Mouse (Mus musculus) embryonic facial prominence, embryonic 11.5 days (tissue): ENCODE measurements around the gene Oscp1. TPM values are rescaled to one million over a fixed set of nuclear protein-coding genes. Genes with fewer than 3 reads are reported as not detected.
"Not testable (repeated sequence)": the region's sequence is repeated elsewhere in the genome, so short reads cannot be mapped to it uniquely, and the experiment has no call there.

Source experiments
- ATAC-seq: fragments of 200-750 bp; cut with Nextera tagmentation; replicated peaks from 2 replicates; pipeline ENCODE4 v1.8.0; 2017; ENCODE audit warnings: low read depth; ENCODE audit not compliant: insufficient number of reproducible peaks, low FRiP score, low TSS enrichment
- DNase-seq: peaks from one replicate; pipeline ENCODE4 v3.0.0-alpha.2; 2015; ENCODE audit warnings: low spot score
- H3K27ac ChIP-seq: fragments of 300-500 bp; sonication (generic); replicated peaks from 2 replicates; pipeline ENCODE4 v1.5.1; 2014; ENCODE audit warnings: mild to moderate bottlenecking, low read depth, low read length, control low read depth
- H3K27me3 ChIP-seq: fragments of 300-500 bp; sonication (generic); 2 replicates; pipeline ENCODE4 v1.6.1; 2014; ENCODE audit warnings: mild to moderate bottlenecking, low read length, moderate library complexity, mixed read lengths; ENCODE audit not compliant: control insufficient read depth, insufficient read depth
- H3K36me3 ChIP-seq: fragments of 300-500 bp; sonication (generic); replicated peaks from 2 replicates; pipeline ENCODE4 v1.6.1; 2014; ENCODE audit warnings: low read depth, mild to moderate bottlenecking, low read length, moderate library complexity, mixed read lengths; ENCODE audit not compliant: control insufficient read depth, insufficient read depth
- H3K4me1 ChIP-seq: fragments of 300-500 bp; sonication (generic); 2 replicates; pipeline ENCODE4 v1.6.1; 2014; ENCODE audit warnings: low read length, mixed read lengths; ENCODE audit not compliant: control insufficient read depth, insufficient read depth
- H3K4me2 ChIP-seq: fragments of 300-500 bp; sonication (generic); 2 replicates; pipeline ENCODE4 v1.6.1; 2014; ENCODE audit warnings: low read depth, mild to moderate bottlenecking, control low read depth, low read length, moderate library complexity
- H3K4me3 ChIP-seq: fragments of 300-500 bp; sonication (generic); 2 replicates; pipeline ENCODE4 v1.5.1; 2014; ENCODE audit warnings: low read depth, low read length, control low read depth
- H3K9ac ChIP-seq: fragments of 300-500 bp; sonication (generic); replicated peaks from 2 replicates; pipeline ENCODE4 v1.6.1; 2014; ENCODE audit warnings: mild to moderate bottlenecking, control low read depth, low read length
- H3K9me3 ChIP-seq: fragments of 300-500 bp; sonication (generic); replicated peaks from 2 replicates; pipeline ENCODE4 v1.6.1; 2016; ENCODE audit warnings: mild to moderate bottlenecking, low read length, inconsistent platforms, mixed read lengths; ENCODE audit not compliant: control insufficient read depth
- WGBS: fragments of 180-500 bp; shearing (Covaris S2); extraction: QIAGEN DNeasy Blood & Tissue Kit; methylation state at CpG from one replicate; pipeline ENCODE4 v1.1.7; 2014; 5-methylcytosine and 5-hydroxymethylcytosine counted together
- polyA plus RNA-seq: library from polyadenylated mRNA; unstranded; fragments of >200 nt; fragmentation: Nextera tagmentation; extraction: Ambion mirVana; gene quantifications from 2 replicates; pipeline ENCODE4 v1.2.1, GENCODE M21; 2014

The Oscp1 gene
- polyA plus RNA-seq, 1 experiment from 2014 or later: 18.3 TPM

DNA sequence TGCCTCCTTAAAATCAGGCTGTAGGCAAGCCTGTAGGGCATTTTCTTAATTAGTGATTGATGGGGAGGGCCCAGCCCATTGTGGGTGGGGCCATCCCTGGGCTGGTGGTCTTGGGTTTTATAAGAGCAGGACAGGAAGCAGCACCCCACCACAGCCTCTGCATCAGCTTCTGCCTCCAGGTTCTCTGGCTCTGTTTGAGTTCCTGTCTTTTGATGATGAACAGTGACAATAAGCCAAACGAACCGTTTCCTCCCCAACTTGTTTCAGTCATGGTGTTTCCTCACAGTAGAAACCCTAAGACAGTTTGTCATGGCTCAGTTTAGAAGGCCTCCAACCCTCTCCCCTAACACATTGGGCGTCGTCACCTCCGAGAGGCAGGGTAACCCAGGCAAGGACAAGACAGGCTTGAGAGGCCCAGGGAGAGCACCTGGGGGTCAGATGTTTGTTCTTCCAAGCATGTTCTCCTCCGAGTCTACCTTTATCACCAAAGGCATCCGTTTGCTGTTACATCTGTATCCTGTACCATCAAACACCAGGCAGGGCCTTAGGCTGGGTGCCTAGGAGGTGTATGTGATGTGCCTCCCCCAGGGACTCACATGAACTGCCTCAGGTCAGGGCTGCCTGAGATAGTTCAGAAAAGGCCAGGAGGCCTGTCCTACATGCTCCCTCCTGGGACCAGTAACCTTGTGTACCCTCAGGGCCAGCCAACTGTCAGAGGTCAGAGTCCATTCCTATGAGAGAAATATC, 31.9 kb downstream of the Oscp1 start:
- Histone ChIP-seq H3K4me1 (no peaks in the 10 kb centered on the region), H3K9me3 (no peaks in the 10 kb centered on the region), H3K4me2 (no peak overlapping the region), H3K9ac (no peak overlapping the region), H3K27me3 (no peaks in the 10 kb centered on the region), H3K4me3 (no peak overlapping the region), H3K36me3 (no peaks in the 10 kb centered on the region), H3K27ac (no peak overlapping the region)
- WGBS: 74% methylated on average over 7 of the region's 7 CpGs
- ATAC-seq (no peak), DNase-seq (no peak)

DNA sequence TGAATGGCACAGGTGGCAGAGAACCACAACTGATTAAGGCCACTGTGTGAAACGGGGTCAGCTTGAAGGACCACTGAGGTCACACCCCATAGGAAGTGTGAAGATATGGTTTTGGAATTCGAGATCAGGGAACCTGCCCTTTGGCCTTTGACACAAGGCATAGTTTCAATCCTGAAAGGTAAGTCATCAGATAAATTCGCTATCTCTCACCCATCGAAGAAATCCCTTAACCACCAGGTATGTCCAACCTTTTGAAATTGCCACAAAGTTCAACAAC, 32.4 kb downstream of the Oscp1 start:
- 82% methylated on average over 4 of the region's 4 CpGs for WGBS
- H3K4me1 ChIP-seq: no peaks in the 10 kb centered on the region
- H3K36me3 ChIP-seq: no peaks in the 10 kb centered on the region
- no peaks in the 10 kb centered on the region for H3K27me3 ChIP-seq
- no peak overlapping the region for H3K9ac ChIP-seq
- H3K27ac ChIP-seq: no peak overlapping the region
- H3K4me2 ChIP-seq: no peak overlapping the region
- DNase-seq: no peak
- ATAC-seq: no peak
- no peaks in the 10 kb centered on the region for H3K9me3 ChIP-seq
- no peak overlapping the region for H3K4me3 ChIP-seq

DNA sequence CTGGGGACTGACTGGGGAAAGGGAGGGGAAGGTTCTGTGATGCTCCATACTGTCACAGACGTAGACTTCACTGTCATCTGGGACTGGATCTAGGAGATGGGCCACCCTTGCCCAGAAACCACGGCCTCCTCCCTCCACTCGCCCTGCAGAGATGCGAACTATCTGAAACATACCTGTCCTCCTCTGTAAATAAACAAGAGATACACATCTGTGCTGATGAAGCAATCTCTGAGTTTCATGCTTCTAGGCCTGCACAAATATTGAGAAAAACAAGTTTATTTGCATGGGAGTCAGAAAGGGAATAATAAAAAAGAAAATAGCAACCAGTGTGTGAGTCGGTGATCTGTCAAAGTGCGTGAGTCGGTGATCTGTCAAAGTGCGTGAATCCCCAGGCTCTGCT, 33.5 kb downstream of the Oscp1 start:
- Histone ChIP-seq H3K4me3 (no peak overlapping the region), H3K36me3 (no peaks in the 10 kb centered on the region), H3K27ac (no peak overlapping the region), H3K27me3 (no peaks in the 10 kb centered on the region), H3K9me3 (no peaks in the 10 kb centered on the region), H3K4me1 (no peaks in the 10 kb centered on the region), H3K9ac (no peak overlapping the region), H3K4me2 (no peak overlapping the region)
- ATAC-seq (no peak), DNase-seq (no peak)
- 79% methylated on average over 8 of the region's 8 CpGs for WGBS

DNA sequence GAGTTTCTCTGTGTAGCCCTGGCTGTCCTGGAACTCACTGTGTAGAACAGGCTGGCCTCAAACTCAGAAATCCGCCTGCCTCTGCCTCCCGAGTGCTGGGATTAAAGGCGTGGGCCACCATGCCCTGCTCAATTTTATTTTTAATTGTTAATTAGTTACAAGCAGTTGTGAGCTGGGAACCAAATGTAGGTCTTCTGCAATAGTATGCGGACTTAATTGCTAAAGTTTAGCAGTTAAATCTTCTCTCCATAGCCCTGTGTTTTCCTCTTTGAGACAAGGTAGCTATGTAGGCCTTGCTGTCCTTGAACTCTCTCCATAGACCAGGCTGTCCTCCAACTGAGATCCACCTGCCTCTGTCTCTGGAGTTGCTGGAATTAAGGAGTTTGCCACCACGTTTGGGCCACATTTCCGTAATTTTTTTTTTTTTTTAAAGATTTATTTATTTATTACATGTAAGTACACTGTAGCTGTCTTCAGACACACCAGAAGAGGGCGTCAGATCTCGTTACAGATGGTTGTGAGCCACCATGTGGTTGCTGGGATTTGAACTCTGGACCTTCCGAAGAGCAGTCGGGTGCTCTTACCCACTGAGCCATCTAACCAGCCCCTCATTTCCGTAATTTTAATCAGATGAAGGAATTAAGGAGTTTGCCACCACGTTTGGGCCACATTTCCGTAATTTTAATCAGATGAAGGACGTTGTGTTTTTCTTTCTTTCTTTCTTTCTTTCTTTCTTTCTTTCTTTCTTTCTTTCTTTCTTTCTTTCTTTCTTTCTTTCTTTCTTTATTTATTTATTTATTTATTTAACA, 37.5 kb downstream of the Oscp1 start:
- DNase-seq, H3K9me3 ChIP-seq, H3K4me2 ChIP-seq, H3K36me3 ChIP-seq, ATAC-seq, H3K4me1 ChIP-seq, H3K4me3 ChIP-seq, H3K27ac ChIP-seq, H3K27me3 ChIP-seq, H3K9ac ChIP-seq: not testable (repeated sequence)
- 60% methylated on average over 14 of the region's 14 CpGs for WGBS

DNA sequence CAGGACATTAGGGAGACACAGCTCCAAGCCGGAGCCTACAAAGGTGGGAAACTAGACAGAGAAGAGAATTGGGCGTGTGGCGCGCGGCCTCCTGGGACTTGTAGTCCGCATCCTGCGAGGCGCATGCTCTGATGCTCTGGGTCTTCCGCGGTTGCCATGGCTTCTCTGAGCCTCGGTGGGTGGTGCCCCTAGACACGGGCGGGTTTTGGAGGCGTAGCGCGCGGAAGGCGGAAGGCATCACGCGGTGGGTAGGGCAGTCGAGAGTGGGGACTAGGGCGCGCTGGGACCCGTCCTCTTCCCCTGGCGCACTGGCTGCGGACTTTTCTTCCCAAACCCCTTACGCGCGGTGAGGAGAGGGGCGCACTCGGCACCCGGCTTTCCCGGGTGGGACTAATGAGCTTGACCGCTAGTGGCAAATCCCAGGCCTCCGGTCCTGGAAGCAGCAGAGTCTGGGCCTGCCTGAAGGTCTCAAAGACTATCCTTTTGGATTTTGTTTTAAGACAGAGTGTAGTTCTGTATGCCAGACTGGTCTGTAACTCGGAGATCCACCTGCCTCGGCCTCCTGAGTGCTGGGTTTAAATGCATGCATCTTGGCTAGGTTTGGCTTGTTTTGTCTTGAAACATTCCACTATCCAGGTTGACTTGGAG, 38.2 kb downstream of the Oscp1 start, which contains the start of gene Lsm10:
TSS of gene Lsm10 (plus strand) at position 160 of the 648 bp plus-strand sequence.
- Histone ChIP-seq H3K4me2 (peak within 1 kb of the TSS; percentile 64), H3K27me3 (no peaks in the 10 kb centered on the region), H3K27ac (peak within 1 kb of the TSS; percentile 25; the same call in 1 of the 2 replicates), H3K4me3 (peak within 1 kb of the TSS; percentile 53), H3K36me3 (no peaks in the 10 kb centered on the region), H3K9me3 (no peaks in the 10 kb centered on the region), H3K4me1 (no peaks in the 10 kb centered on the region), H3K9ac (peak within 1 kb of the TSS; percentile 77)
- peak; percentile 96 for ATAC-seq
- WGBS: 4% methylated on average over 33 of the region's 37 CpGs
- peak; percentile 98 for DNase-seq

DNA sequence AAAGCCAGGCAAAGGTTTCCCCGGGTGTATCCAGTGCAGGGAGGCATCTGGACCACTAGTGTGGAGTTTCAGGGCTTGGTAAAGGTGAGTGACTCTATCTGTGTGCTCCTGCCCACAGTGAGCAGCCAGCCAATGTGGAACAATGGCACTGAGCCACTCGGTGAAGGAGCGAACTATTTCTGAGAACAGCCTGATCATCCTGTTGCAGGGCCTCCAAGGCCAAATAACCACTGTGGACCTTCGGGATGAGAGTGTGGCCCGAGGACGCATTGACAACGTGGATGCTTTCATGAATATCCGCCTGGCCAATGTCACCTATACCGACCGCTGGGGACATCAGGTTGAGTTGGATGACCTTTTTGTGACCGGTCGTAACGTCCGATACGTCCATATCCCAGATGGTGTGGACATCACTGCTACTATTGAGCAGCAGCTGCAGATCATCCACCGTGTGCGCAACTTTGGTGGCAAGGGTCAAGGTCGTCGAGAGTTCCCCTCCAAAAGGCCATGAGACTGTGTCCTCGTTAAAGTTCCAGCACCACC, 39.4 kb downstream of the Oscp1 start:
- Histone ChIP-seq H3K4me2 (no peak overlapping the region), H3K4me3 (no peak overlapping the region), H3K27ac (no peak overlapping the region), H3K27me3 (no peaks in the 10 kb centered on the region), H3K9ac (no peak overlapping the region), H3K9me3 (no peaks in the 10 kb centered on the region), H3K36me3 (no peaks in the 10 kb centered on the region), H3K4me1 (no peaks in the 10 kb centered on the region)
- ATAC-seq: no peak
- WGBS: 93% methylated on average over 20 of the region's 20 CpGs
- DNase-seq: no peak

DNA sequence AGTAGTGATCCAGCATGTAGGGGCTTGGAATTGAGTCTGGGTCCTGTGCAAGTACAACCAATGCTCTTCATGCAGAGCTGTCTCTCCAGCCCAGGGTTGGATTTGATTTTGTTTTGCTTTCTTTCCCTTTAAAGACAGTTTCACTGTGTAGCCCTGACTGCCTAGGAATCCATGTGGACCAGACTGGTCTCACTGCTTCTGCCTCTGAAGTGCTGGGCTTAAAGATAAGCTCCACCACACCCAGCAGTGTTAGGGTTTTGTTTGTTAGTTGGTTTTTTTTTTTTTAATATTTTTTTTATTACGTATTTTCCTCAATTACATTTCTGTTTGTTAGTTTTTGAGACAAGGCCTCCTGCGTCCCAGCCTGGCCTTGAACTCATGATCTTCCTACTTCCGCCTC, 41.0 kb downstream of the Oscp1 start:
- Histone ChIP-seq H3K9ac (no peak overlapping the region), H3K36me3 (no peaks in the 10 kb centered on the region), H3K4me2 (no peak overlapping the region), H3K4me1 (no peaks in the 10 kb centered on the region), H3K27me3 (no peaks in the 10 kb centered on the region), H3K9me3 (no peaks in the 10 kb centered on the region), H3K27ac (no peak overlapping the region), H3K4me3 (no peak overlapping the region)
- DNase-seq: no peak
- ATAC-seq: no peak
- WGBS: 85% methylated on average over 3 of the region's 3 CpGs

DNA sequence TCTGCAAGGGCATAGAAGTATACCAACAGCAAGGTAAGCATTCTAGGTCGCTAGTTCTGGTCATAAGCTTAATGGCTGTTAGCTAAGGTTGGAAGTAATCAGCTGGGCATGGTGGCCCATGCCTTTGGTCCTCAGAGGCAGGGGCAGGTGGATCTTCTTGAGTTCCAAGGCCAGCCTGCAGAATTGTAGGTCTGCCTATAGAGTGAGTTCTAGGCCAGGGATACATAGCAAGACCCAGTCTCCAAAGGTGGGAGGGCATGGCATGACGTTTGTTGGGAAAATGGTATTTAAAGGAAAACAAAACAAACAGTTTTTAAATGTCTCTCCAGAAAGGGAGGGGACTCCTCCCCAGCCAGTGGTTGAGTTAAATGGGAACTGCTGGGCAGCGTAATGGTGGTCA, 42.4 kb downstream of the Oscp1 start:
- Histone ChIP-seq H3K4me1 (no peaks in the 10 kb centered on the region), H3K27ac (no peak overlapping the region), H3K4me3 (no peak overlapping the region), H3K9me3 (no peaks in the 10 kb centered on the region), H3K9ac (no peak overlapping the region), H3K27me3 (no peaks in the 10 kb centered on the region), H3K36me3 (no peaks in the 10 kb centered on the region), H3K4me2 (no peak overlapping the region)
- ATAC-seq: no peak
- WGBS: 79% methylated on average over 3 of the region's 3 CpGs
- DNase-seq: no peak
